Mouse (Mus musculus): ENCODE data around the gene Cachd1. TPM values are rescaled to one million over a fixed set of nuclear protein-coding genes. Genes with fewer than 3 reads are reported as not detected.

Gene Cachd1
- total RNA-seq, 2 experiments from 2014 or later: 39.9 to 130 TPM

GRCm38 (mm10) chr4:101020596-101020995, 244.1 kb downstream of the Cachd1 start, which contains the start of gene Gm10577:
TSS of gene Gm10577 (minus strand) at chr4:101020696.
- ATAC-seq (replicated peaks; ENCODE audit: low FRiP score, poor library complexity, severe bottlenecking): no peak

GRCm38 (mm10) chr4:101026566-101026965, 250.1 kb downstream of the Cachd1 start:
- no peak for ATAC-seq (replicated peaks; ENCODE audit: low FRiP score, poor library complexity, severe bottlenecking)

- ATAC-seq (replicated peaks; ENCODE audit: low FRiP score, poor library complexity, severe bottlenecking): no peak
Measured at GRCm38 (mm10) chr4:101026995-101027394, 250.5 kb downstream of the Cachd1 start.

- ATAC-seq (replicated peaks; ENCODE audit: low FRiP score, poor library complexity, severe bottlenecking): no peak
Measured at GRCm38 (mm10) chr4:101027852-101028411, 251.5 kb downstream of the Cachd1 start.

- no peak for ATAC-seq (replicated peaks; ENCODE audit: low FRiP score, poor library complexity, severe bottlenecking)
Measured at GRCm38 (mm10) chr4:101033047-101033446, 256.6 kb downstream of the Cachd1 start.

GRCm38 (mm10) chr4:101035131-101035530, 258.7 kb downstream of the Cachd1 start:
- no peak for ATAC-seq (replicated peaks; ENCODE audit: low FRiP score, poor library complexity, severe bottlenecking)

GRCm38 (mm10) chr4:101037156-101037555, 260.7 kb downstream of the Cachd1 start:
- ATAC-seq (replicated peaks; ENCODE audit: low FRiP score, poor library complexity, severe bottlenecking): no peak

GRCm38 (mm10) chr4:101043691-101044090, 267.2 kb downstream of the Cachd1 start:
- no peak for ATAC-seq (replicated peaks; ENCODE audit: low FRiP score, poor library complexity, severe bottlenecking)

GRCm38 (mm10) chr4:101044149-101044548, 267.7 kb downstream of the Cachd1 start:
- ATAC-seq (replicated peaks; ENCODE audit: low FRiP score, poor library complexity, severe bottlenecking): no peak

- ATAC-seq (replicated peaks; ENCODE audit: low FRiP score, poor library complexity, severe bottlenecking): no peak
Measured at GRCm38 (mm10) chr4:101046576-101046975, 270.1 kb downstream of the Cachd1 start.

GRCm38 (mm10) chr4:101062146-101062545, 285.7 kb downstream of the Cachd1 start:
- no peak for ATAC-seq (replicated peaks; ENCODE audit: low FRiP score, poor library complexity, severe bottlenecking)

- ATAC-seq (replicated peaks; ENCODE audit: low FRiP score, poor library complexity, severe bottlenecking): no peak
Measured at GRCm38 (mm10) chr4:101066401-101066800, 289.9 kb downstream of the Cachd1 start.

GRCm38 (mm10) chr4:101068786-101069153, 292.3 kb downstream of the Cachd1 start, which contains the start of gene Raver2:
TSS of gene Raver2 (plus strand) at chr4:101068983.
- ATAC-seq (replicated peaks; ENCODE audit: low FRiP score, poor library complexity, severe bottlenecking): no peak

- no peak for ATAC-seq (replicated peaks; ENCODE audit: low FRiP score, poor library complexity, severe bottlenecking)
Measured at GRCm38 (mm10) chr4:101069154-101069971, 292.9 kb downstream of the Cachd1 start.

- ATAC-seq (replicated peaks; ENCODE audit: low FRiP score, poor library complexity, severe bottlenecking): no peak
Measured at GRCm38 (mm10) chr4:101071570-101071969, 295.1 kb downstream of the Cachd1 start.

GRCm38 (mm10) chr4:101076425-101076824, 299.9 kb downstream of the Cachd1 start:
- ATAC-seq (replicated peaks; ENCODE audit: low FRiP score, poor library complexity, severe bottlenecking): no peak

Other genes starting within 250 kb of the Cachd1 start
- gene Gm10577, start 244.0 kb downstream of the Cachd1 start, total RNA-seq (2015; ENCODE audit: low replicate concordance): not detected in 2 replicates
- gene Gm10577, start 244.0 kb downstream of the Cachd1 start, total RNA-seq (2017; ENCODE audit: low replicate concordance): not detected in 2 replicates

Data from erythroblast, adult 5-6 weeks (primary cell).